Mouse (Mus musculus) stomach, adult 2 months (tissue): ENCODE results near the gene Mdc1. TPM values are rescaled to one million over a fixed set of nuclear protein-coding genes. Genes with fewer than 3 reads are reported as not detected.

ENCODE experiments used
- polyA plus RNA-seq: library from polyadenylated mRNA; depleted of rRNA; stranded (reverse); fragments of >200 nt; gene quantifications from 2 replicates; pipeline ENCODE4 v1.2.3, GENCODE M21; 2012; rRNA removed

The Mdc1 gene
- 1.1 and 2.2 TPM in 2 replicates for polyA plus RNA-seq

GRCm38 (mm10) chr17:35841076-35841950, at the start of gene Mdc1:
Gene Mdc1 (plus strand): TSS chr17:35841515.

GRCm38 (mm10) chr17:35821439-35822430, 19.6 kb upstream of the Mdc1 start, which contains the start of gene Ier3:
Gene Ier3 (plus strand): TSS chr17:35821684.

GRCm38 (mm10) chr17:35822964-35823937, 18.1 kb upstream of the Mdc1 start, which contains the start of gene Flot1:
Gene Flot1 (plus strand): TSS chr17:35823230.

GRCm38 (mm10) chr17:35838122-35838544, 3.2 kb upstream of the Mdc1 start, which contains the start of gene Tubb5:
Gene Tubb5 (minus strand): TSS chr17:35838306.

DNA sequence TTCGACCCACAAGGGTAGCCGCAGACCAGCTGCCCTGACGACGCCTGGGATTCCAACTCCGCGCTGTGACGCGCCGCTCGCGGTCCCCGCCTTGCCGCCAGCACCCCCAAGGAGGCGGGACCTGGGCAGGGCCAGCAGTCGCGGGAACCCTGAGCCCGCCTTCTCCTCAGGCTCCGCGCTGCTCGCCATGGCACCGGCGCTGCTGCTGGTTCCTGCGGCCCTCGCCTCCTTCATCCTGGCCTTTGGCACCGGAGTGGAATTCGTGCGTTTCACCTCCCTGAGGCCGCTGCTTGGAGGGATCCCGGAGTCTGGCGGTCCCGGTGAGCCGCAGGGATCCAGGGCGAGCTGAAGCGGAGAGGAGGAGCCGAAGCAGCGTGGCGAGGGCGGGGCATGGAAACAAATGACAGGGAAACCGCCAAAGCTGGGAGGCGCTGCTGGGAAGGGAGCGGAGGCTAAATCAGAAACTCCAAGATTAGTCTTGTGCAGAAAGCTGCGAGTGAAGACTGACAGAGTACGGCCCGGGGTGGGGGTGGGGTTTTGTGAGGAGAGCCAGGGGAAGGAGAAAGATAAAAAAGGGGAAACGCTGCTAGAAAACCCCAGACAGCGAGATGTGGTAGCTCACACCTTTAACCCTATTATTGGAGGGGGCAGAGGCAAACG, 20.0 kb downstream of the Mdc1 start, which contains the start of gene Nrm:
Gene Nrm (plus strand): TSS at position 121 of the 660 bp plus-strand sequence.

GRCm38 (mm10) chr17:35865481-35866280, 24.4 kb downstream of the Mdc1 start, which contains the start of gene Ppp1r18:
Gene Ppp1r18 (plus strand): TSS chr17:35865593.

DNA sequence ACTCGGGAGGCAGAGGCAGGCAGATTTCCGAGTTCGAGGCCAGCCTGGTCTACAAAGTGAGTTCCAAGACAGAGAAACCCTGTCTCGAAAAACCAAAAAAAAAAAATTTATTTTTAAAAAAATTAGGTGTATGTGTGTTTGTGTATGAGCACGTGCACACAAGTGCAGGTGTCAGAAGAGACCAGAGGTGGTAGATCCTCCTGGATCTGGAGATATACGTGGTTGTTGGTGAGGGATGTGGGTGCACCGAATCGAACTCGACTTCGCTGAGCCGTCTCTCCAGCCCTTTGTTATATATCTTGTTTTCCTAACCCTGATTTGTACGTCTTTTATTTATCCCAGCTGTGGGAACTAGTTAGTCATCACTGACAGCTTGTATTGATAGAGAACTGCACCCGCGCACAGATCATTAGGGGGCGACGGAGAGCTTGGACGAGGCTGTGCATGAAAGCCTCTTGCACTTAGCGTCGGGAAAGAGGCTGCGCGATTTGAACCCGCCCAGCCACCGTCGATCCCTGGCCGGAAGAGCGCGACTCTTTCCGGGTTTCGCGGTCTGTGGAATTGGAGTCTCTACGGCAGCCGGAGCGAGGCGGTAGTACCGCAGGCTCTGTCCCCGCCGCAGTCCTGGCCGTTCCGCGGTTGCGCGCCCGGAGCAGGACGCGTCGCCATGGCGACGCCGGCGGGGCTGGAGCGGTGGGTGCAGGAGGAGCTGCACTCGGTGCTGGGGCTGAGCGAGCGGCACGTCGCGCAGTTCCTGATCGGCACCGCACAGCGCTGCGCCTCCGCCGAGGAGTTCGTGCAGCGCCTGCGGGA, 38.1 kb downstream of the Mdc1 start, which contains the start of gene Dhx16:
Gene Dhx16 (plus strand): TSS at position 575 of the 813 bp plus-strand sequence.

DNA sequence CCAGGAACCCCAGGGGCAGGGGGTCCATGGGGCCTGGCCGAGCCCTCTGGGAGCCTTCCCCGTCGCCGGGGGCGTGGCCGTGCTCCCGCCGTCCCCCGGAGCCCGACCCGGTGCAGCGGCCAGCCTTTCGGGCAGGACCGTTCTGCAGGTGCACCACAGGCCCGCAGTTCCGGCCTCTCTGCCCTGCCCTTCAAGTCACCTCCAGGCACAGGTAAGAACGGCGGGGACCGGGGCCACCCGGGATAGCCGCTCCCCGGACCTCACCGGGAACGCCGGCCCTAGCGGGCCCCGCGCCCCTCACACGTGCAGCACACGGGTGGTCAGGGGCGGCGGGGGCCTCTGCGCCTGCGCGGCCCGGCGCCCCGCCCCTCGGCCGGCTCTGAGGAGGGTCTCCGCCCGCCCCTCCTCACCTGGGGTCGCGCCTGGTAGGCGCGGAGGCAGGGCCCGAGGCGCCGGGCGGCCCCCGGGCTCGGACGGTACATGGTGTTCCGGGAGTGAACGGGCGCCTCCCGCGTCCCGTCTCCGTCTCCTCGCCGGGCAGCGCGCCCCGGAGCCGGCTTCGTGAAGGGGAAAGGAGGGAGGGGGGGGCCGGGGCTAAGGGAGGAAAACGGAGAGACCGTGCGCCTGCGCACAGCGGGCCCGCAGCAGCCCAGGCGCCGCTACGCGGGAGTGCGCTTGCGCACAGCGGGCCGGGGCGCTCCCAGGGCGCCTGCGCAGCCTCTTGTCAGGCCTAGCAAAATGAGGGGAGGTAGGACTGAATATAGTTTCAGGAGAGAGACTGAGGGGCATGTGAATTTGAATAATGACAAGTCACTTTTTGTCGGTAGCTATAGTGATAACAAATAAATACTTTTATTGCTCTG, 55.7 kb downstream of the Mdc1 start, which contains the start of gene 2310061I04Rik:
Gene 2310061I04Rik (minus strand): TSS at position 651 of the 863 bp plus-strand sequence.

Other genes with a start within 250 kb of the Mdc1 start
- 5.6 and 7.7 TPM in 2 replicates for gene Sfta2, start 240.0 kb upstream of the Mdc1 start, polyA plus RNA-seq
- 0.09 and 0.10 TPM in 2 replicates for gene Gm9573, start 214.9 kb upstream of the Mdc1 start, polyA plus RNA-seq
- gene Mucl3, start 197.8 kb upstream of the Mdc1 start, polyA plus RNA-seq, result 579 and 593 TPM in 2 replicates
- gene Vars2, start 173.9 kb upstream of the Mdc1 start, polyA plus RNA-seq, result 68.1 and 72.0 TPM in 2 replicates
- gene Gtf2h4, start 167.8 kb upstream of the Mdc1 start, polyA plus RNA-seq, result 10.7 and 12.3 TPM in 2 replicates
- gene Ddr1, start 136.9 kb upstream of the Mdc1 start, polyA plus RNA-seq, result 58.9 and 65.6 TPM in 2 replicates
- gene Ier3, start 19.8 kb upstream of the Mdc1 start, polyA plus RNA-seq, result 23.9 and 30.3 TPM in 2 replicates
- 22.0 and 23.0 TPM in 2 replicates for gene Flot1, start 18.3 kb upstream of the Mdc1 start, polyA plus RNA-seq
- 102 and 111 TPM in 2 replicates for gene Tubb5, start 3.2 kb upstream of the Mdc1 start, polyA plus RNA-seq
- 9.1 and 10.5 TPM in 2 replicates for gene Nrm, start 19.8 kb downstream of the Mdc1 start, polyA plus RNA-seq
- gene Ppp1r18, start 24.1 kb downstream of the Mdc1 start, polyA plus RNA-seq, result 12.3 and 16.8 TPM in 2 replicates
- 20.6 and 21.0 TPM in 2 replicates for gene Dhx16, start 38.3 kb downstream of the Mdc1 start, polyA plus RNA-seq
- 53.9 and 85.6 TPM in 2 replicates for gene 2310061I04Rik, start 55.9 kb downstream of the Mdc1 start, polyA plus RNA-seq
- gene Atat1, start 68.6 kb downstream of the Mdc1 start, polyA plus RNA-seq, result 22.6 and 22.8 TPM in 2 replicates
- 38.4 and 50.2 TPM in 2 replicates for gene Mrps18b, start 74.9 kb downstream of the Mdc1 start, polyA plus RNA-seq
- 13.8 and 14.0 TPM in 2 replicates for gene Ppp1r10, start 74.9 kb downstream of the Mdc1 start, polyA plus RNA-seq
- 39.1 and 41.5 TPM in 2 replicates for gene Abcf1, start 128.2 kb downstream of the Mdc1 start, polyA plus RNA-seq
- gene Gnl1, start 138.3 kb downstream of the Mdc1 start, polyA plus RNA-seq, result 9.6 and 12.7 TPM in 2 replicates
- 6.3 and 6.9 TPM in 2 replicates for gene Prr3, start 138.7 kb downstream of the Mdc1 start, polyA plus RNA-seq
- 0.18 and 0.83 TPM in 2 replicates for gene H2-T24, start 179.0 kb downstream of the Mdc1 start, polyA plus RNA-seq
- 60.2 and 70.8 TPM in 2 replicates for gene H2-T23, start 191.3 kb downstream of the Mdc1 start, polyA plus RNA-seq
- gene H2-T22, start 201.2 kb downstream of the Mdc1 start, polyA plus RNA-seq, result 13.8 and 15.3 TPM in 2 replicates
- gene Gm6034, start 201.4 kb downstream of the Mdc1 start, polyA plus RNA-seq, result 0.05 and 0.11 TPM in 2 replicates
- 0.05 TPM in 1 of 2 replicates, not detected in the other for gene Gm11127, start 216.9 kb downstream of the Mdc1 start, polyA plus RNA-seq